Mouse (Mus musculus) forebrain, embryonic 15.5 days (tissue): ENCODE results near the gene Tmprss5. TPM values are rescaled to one million over a fixed set of nuclear protein-coding genes. Genes with fewer than 3 reads are reported as not detected.

Source experiments
- ATAC-seq: fragments of 200-750 bp; cut with Nextera tagmentation; replicated peaks from 2 replicates; pipeline ENCODE4 v1.8.0; 2017; ENCODE audit warnings: mild to moderate bottlenecking, moderate TSS enrichment, moderate library complexity
- H3K27ac ChIP-seq: fragments of 300-500 bp; sonication (generic); replicated peaks from 2 replicates; pipeline ENCODE4 v1.5.1; 2015; ENCODE audit warnings: mild to moderate bottlenecking, inconsistent platforms
- H3K27me3 ChIP-seq: fragments of 300-500 bp; sonication (generic); 2 replicates; pipeline ENCODE4 v1.6.1; 2015; ENCODE audit warnings: inconsistent platforms
- H3K36me3 ChIP-seq: fragments of 300-500 bp; sonication (generic); 2 replicates; pipeline ENCODE4 v1.6.1; 2015; ENCODE audit warnings: mild to moderate bottlenecking, inconsistent platforms
- H3K4me1 ChIP-seq: fragments of 300-500 bp; sonication (generic); 2 replicates; pipeline ENCODE4 v1.6.1; 2015; ENCODE audit warnings: inconsistent platforms
- H3K4me2 ChIP-seq: fragments of 300-500 bp; sonication (generic); replicated peaks from 2 replicates; pipeline ENCODE4 v1.6.1; 2015; ENCODE audit warnings: mild to moderate bottlenecking, inconsistent platforms
- H3K4me3 ChIP-seq: fragments of 300-500 bp; sonication (generic); 2 replicates; pipeline ENCODE4 v1.5.1; 2015; ENCODE audit warnings: mild to moderate bottlenecking, inconsistent platforms
- H3K9ac ChIP-seq: fragments of 300-500 bp; sonication (generic); replicated peaks from 2 replicates; pipeline ENCODE4 v1.6.1; 2015; ENCODE audit warnings: mild to moderate bottlenecking, inconsistent platforms
- H3K9me3 ChIP-seq: fragments of 300-500 bp; sonication (generic); 2 replicates; pipeline ENCODE4 v1.6.1; 2016; ENCODE audit warnings: inconsistent platforms
- WGBS: fragments of 180-500 bp; shearing (Covaris S2); methylation state at CpG from one replicate; pipeline ENCODE4 v1.1.7; 2015; ENCODE audit warnings: mixed read lengths; 5-methylcytosine and 5-hydroxymethylcytosine counted together
- polyA plus RNA-seq: library from polyadenylated mRNA; unstranded; fragments of >200 nt; fragmentation: Nextera tagmentation; extraction: Ambion mirVana; gene quantifications from 2 replicates; pipeline ENCODE4 v1.2.1, GENCODE M21; 2015

Gene Tmprss5
- polyA plus RNA-seq, 1 experiment from 2014 or later, result 1.7 TPM

- Histone ChIP-seq H3K9ac (no peak overlapping the region), H3K27ac (no peak overlapping the region), H3K27me3 (no peaks in the 10 kb centered on the region), H3K4me2 (no peak overlapping the region), H3K4me1 (no peaks in the 10 kb centered on the region), H3K36me3 (no peaks in the 10 kb centered on the region), H3K4me3 (no peak overlapping the region), H3K9me3 (no peaks in the 10 kb centered on the region)
- ATAC-seq, result no peak
- WGBS, result 42% methylated on average over 6 of the region's 6 CpGs
These were observed 29.6 kb downstream of the Tmprss5 start for GRCm38 (mm10) chr9:49110476-49111220.

- Histone ChIP-seq H3K9ac (no peak overlapping the region), H3K27ac (no peak overlapping the region), H3K9me3 (no peaks in the 10 kb centered on the region), H3K27me3 (no peaks in the 10 kb centered on the region), H3K4me1 (no peaks in the 10 kb centered on the region), H3K36me3 (no peaks in the 10 kb centered on the region), H3K4me2 (no peak overlapping the region), H3K4me3 (no peak overlapping the region)
- ATAC-seq, result no peak
- WGBS, result 91% methylated on average over 5 of the region's 5 CpGs
These were observed 30.2 kb downstream of the Tmprss5 start for GRCm38 (mm10) chr9:49111296-49111695.

DNA sequence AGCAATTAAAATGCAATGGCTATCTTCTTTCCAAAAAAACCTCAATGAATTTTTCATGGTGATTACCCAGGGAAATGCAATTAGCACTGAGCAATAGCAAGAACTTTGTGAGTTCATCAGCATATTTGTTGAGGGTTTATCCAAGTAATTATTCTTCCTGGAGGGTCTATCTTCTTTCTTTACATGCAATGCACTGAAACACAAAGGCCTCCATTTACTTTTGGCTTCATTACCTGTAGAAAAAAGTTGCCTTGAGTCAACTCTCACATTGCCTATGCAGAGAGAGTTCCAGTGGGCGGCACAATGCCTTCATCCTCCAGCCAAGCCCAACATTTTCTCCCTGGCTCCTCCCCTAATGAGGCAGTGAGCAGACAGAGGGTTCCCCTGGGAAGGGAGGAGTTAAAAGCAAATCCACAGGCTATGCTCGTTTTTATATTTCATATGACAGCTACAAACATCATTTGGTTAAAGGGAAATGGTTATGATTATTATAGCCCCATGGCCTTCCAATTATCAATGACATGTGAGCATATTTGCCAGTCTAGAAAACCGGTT is 37.3 kb downstream of the Tmprss5 start:
- Histone ChIP-seq H3K9ac (no peak overlapping the region), H3K4me1 (no peaks in the 10 kb centered on the region), H3K27me3 (no peaks in the 10 kb centered on the region), H3K27ac (no peak overlapping the region), H3K36me3 (no peaks in the 10 kb centered on the region), H3K9me3 (no peaks in the 10 kb centered on the region), H3K4me2 (no peak overlapping the region), H3K4me3 (no peak overlapping the region)
- WGBS, result 30% methylated on average over 3 of the region's 3 CpGs
- ATAC-seq, result no peak

DNA sequence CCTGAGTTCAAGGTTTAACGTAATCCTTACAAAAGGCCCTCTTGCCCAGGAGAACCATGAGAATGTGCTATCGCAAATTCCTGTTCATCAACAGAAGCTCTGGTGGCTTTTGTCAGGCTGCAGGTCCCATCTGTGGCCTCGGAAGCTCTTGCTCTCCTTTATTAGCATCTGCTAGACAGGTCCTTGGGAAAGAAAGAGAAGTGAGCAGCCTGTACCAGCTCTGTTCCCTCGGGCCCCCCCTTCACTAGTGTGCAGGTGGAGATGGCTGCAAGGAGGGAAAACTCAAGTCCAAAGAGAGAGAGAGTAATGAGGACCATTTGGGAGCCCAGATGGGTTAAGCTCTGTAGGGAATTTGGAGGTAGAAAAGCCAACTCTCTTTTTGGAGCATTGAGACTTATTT is 38.7 kb downstream of the Tmprss5 start:
- Histone ChIP-seq H3K4me1 (no peaks in the 10 kb centered on the region), H3K4me2 (no peak overlapping the region), H3K9me3 (no peaks in the 10 kb centered on the region), H3K27me3 (no peaks in the 10 kb centered on the region), H3K9ac (no peak overlapping the region), H3K27ac (no peak overlapping the region), H3K36me3 (no peaks in the 10 kb centered on the region), H3K4me3 (no peak overlapping the region)
- WGBS, result 82% methylated on average over 4 of the region's 4 CpGs
- ATAC-seq, result no peak

- H3K4me2 ChIP-seq, result no peak overlapping the region
- no peaks in the 10 kb centered on the region for H3K36me3 ChIP-seq
- H3K9me3 ChIP-seq, result no peaks in the 10 kb centered on the region
- no peaks in the 10 kb centered on the region for H3K27me3 ChIP-seq
- no peak for ATAC-seq
- no peak overlapping the region for H3K27ac ChIP-seq
- WGBS, result 83% methylated on average over 7 of the region's 7 CpGs
- no peak overlapping the region for H3K4me3 ChIP-seq
- H3K4me1 ChIP-seq, result peaks cover 3% of the 10 kb centered on the region
- H3K9ac ChIP-seq, result no peak overlapping the region
These were observed 44.6 kb downstream of the Tmprss5 start for GRCm38 (mm10) chr9:49125706-49126105.

DNA sequence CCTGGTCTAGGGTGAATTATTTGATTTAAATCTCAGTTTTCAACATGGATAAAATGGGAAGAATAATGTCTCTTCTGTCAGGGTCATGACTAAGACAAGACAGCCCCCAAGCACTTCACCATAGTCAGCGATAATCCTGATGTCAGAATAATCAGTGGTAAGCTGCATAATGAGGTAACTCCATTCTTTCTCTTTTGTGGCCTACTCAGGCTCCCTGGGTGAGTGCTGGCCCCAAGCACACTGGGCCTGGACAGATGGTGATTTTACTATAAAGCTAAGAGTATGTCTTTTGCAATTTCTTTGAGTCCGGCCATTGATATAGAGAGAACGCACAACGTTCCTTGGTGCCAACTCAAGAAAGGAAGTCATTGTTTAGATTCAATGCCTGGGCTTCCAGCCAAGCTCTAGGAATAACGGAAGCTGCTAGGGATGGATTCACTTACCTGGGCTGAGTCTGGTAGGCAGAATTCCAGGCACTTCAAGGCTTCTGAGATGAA is 49.5 kb downstream of the Tmprss5 start:
- no peaks in the 10 kb centered on the region for H3K36me3 ChIP-seq
- no peaks in the 10 kb centered on the region for H3K27me3 ChIP-seq
- ATAC-seq, result no peak
- H3K9me3 ChIP-seq, result no peaks in the 10 kb centered on the region
- H3K9ac ChIP-seq, result no peak overlapping the region
- H3K4me1 ChIP-seq, result peaks cover 7% of the 10 kb centered on the region
- H3K4me3 ChIP-seq, result no peak overlapping the region
- WGBS, result 8% methylated on average over 5 of the region's 5 CpGs
- no peak overlapping the region for H3K4me2 ChIP-seq
- no peak overlapping the region for H3K27ac ChIP-seq

DNA sequence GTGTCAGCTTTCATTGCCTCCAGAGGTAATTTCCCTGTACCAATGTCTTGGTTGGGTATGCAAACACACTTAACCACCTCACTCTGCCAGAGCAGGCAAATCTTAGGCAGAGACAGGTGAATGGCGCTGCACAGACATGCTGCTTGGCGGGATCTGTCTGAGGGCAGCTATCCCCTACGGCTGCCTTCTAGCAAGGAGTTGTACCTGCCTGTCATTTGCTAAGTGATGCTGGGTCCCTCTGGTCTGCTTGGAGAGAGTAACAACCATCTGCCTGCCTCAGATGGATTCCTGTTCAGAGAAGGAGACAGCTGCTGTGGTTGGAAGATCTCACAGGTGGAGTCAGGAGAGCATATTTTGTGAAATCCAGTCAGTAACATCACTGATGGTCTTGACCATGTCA is 62.8 kb downstream of the Tmprss5 start:
- ATAC-seq, result no peak
- Histone ChIP-seq H3K9me3 (no peaks in the 10 kb centered on the region), H3K4me1 (peaks cover 7% of the 10 kb centered on the region), H3K27ac (no peak overlapping the region), H3K9ac (no peak overlapping the region), H3K4me3 (no peak overlapping the region), H3K36me3 (no peaks in the 10 kb centered on the region), H3K4me2 (no peak overlapping the region), H3K27me3 (no peaks in the 10 kb centered on the region)
- WGBS, result 87% methylated on average over 3 of the region's 3 CpGs

DNA sequence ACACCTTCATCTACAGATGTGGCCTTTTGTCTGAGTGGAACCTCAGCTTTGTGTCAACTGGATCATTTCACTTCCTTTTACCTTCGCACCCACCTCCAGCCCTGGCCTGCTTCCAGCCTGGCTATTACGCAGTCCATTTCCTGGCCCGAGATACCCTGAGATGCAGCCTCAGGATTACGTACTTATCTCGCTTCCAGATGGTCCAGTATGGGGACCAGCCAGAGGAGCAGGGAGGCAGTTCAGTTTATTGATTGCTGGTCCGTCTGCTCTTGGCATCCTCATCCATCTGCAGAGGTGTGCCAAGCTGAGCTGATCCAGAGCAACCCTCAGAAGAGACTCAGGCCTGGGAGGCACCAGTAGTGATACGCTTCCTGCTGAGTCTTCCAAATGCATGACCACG is 64.7 kb downstream of the Tmprss5 start:
- Histone ChIP-seq H3K36me3 (no peaks in the 10 kb centered on the region), H3K27me3 (no peaks in the 10 kb centered on the region), H3K9me3 (no peaks in the 10 kb centered on the region), H3K4me1 (peaks cover 7% of the 10 kb centered on the region), H3K4me2 (no peak overlapping the region), H3K27ac (no peak overlapping the region), H3K4me3 (no peak overlapping the region), H3K9ac (no peak overlapping the region)
- WGBS, result 73% methylated on average over 8 of the region's 8 CpGs
- no peak for ATAC-seq

- Histone ChIP-seq H3K9ac (no peak overlapping the region), H3K4me3 (no peak overlapping the region), H3K36me3 (no peaks in the 10 kb centered on the region), H3K9me3 (no peaks in the 10 kb centered on the region), H3K4me1 (peaks cover 7% of the 10 kb centered on the region), H3K27ac (no peak overlapping the region), H3K27me3 (no peaks in the 10 kb centered on the region), H3K4me2 (no peak overlapping the region)
- no peak for ATAC-seq
- WGBS, result 17% methylated on average over 3 of the region's 3 CpGs
These were observed 66.0 kb downstream of the Tmprss5 start for GRCm38 (mm10) chr9:49147031-49147430.

Other genes starting within 250 kb of the Tmprss5 start
- 5.2 and 5.7 TPM in 2 replicates for gene Zbtb16, start 245.0 kb upstream of the Tmprss5 start, polyA plus RNA-seq
- 4.5 and 6.2 TPM in 2 replicates for gene Htr3a, start 170.2 kb upstream of the Tmprss5 start, polyA plus RNA-seq
- gene Htr3b, start 116.3 kb upstream of the Tmprss5 start, polyA plus RNA-seq, result not detected in 2 replicates
- 33.5 and 33.8 TPM in 2 replicates for gene Usp28, start 95.9 kb upstream of the Tmprss5 start, polyA plus RNA-seq
- gene Zw10, start 25.6 kb upstream of the Tmprss5 start, polyA plus RNA-seq, result 30.3 and 32.3 TPM in 2 replicates
- not detected in 2 replicates for gene Gm4894, start 169.3 kb downstream of the Tmprss5 start, polyA plus RNA-seq